Mouse (Mus musculus) cerebellum, postnatal 25 days (tissue): ENCODE results near the gene Frmd5.

Experiments used
- DNase-seq, 2 experiments: peaks; one replicate each; pipeline ENCODE4 v3.0.0; 2021; ENCODE audit warnings: mixed read lengths in 2 of 2

Gene Frmd5

DNA sequence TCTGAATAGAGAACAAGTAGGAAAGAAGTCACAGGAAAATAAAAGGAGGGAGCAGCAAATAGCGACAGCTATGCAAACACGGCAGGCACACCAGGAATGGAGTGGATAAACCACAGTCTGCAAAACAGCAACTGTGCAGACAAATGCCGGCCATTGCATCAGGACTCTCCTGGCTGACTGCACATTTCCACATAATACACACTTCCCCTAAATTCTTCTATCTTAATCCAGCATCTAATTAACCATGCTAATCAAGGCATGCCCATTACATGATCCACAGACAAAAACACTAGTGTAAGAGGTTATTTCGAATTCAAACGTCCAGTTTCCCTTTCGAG is 129.3 kb downstream of the Frmd5 start:
- no peak for DNase-seq

GRCm38 (mm10) chr2:121676951-121677648 is 129.8 kb downstream of the Frmd5 start:
- DNase-seq, result no peak

GRCm38 (mm10) chr2:121675895-121676294 is 131.0 kb downstream of the Frmd5 start:
- no peak for DNase-seq

- DNase-seq, result no peak
Observed at GRCm38 (mm10) chr2:121675136-121675535, 131.8 kb downstream of the Frmd5 start.

DNA sequence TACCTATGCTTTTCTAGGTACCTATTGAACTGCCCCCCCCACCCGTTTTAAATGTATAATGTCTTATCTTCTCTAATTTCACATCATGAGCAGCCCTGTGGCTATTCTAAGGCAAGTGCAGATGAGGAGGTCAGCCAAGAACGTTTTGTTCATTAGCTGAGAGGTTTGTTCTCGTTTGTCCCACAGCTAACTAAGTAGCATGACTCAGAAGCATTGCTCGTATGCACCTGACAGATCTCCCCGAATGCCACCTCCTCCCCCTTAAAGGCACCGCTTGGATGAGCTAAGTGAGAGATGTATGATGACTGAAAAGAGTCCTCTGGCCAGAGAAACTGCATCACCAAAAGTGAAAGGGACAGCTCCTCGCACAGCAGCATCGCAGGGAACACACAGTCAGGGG is 132.7 kb downstream of the Frmd5 start:
- no peak for DNase-seq

DNA sequence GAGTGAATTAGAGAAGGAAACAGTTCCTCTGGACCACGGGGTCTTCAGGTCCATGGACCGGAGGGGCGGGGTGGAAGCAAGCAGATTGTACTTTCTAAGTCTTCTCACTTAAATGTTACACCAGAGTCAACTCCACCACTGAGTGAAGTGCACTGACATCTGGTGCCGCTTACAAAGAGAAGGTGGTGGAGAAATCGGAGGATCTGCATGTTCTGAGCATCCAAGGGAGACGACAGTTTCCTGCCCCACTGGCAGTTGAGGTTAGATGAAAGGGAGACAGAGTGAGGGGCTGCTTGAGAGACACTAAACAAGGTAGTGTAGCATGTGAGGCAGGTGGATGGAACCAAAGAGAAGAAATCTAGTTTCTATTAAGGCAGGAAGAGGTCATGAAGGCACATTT is 137.0 kb downstream of the Frmd5 start:
- DNase-seq, result no peak

DNA sequence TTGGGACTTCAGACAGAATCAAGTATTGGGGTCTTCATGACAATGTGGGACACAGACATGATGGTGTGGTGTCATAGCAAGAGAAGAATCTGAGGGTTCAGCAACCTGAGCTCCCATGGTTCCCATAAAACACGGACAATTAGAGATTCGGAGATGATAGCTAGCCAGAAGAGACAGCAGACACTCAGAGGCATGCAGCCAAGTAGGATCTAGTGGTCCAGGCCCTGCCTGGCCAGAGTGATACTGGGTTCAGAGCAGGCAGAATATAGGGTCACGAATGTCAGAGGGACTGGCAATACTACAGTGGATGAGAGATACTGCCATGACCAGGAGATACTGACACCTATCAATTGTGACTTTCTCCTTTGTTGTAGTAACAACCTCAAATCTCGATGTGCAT is 138.6 kb downstream of the Frmd5 start:
- DNase-seq, result peak; percentile 32 to 55

DNA sequence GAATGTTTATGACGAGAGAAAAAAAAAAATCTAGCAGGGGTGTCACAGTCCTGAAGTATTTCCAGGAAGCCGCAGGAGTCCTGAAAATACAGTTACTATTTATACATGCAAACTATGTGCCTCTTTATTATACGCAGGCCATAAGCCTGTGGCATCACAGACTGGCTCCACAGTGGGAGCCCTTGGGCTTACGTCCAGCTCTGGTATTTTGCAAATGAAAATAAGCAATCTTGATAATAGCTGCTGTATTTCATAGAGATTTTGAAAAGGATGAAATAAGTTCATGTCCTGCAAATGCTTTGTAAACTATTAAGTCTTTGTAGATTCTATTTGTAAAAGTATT is 145.8 kb downstream of the Frmd5 start:
- peak; percentile 69 to 84 for DNase-seq

DNA sequence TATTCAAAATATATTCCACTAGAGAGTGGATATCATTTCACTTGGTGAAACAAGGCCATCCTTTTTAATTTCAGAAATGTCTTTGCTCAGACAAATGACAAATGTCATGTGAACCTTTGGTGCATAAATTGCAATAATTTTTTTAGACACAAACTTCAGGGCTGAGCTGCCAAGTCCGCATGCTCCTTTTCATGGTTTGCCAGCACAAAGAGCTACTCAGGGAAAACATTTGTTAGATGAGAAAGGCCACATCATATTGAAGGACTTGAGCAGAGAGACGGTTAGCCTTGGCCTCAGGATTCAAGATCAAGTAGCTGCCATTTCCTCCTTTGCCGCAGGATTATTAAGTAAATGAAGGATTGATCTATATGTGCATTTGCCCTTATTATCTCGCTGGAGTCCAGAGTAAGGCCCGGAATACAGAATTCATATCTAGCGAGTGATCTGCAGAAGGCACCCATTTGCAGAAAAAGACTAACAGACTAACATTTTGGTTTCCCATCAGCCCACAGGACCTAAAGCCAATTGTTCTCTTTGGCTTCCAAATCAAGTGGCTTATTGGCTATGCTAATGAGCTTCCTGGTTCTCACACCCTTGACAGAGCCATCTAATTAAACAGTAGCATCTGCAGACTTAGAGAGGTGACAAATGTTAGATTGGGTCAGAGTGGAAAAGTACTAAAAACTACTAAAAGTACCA is 146.3 kb downstream of the Frmd5 start:
- DNase-seq, result peak; percentile 27 to 44

GRCm38 (mm10) chr2:121659350-121659749 is 147.5 kb downstream of the Frmd5 start:
- DNase-seq, result no peak

GRCm38 (mm10) chr2:121658123-121658767 is 148.6 kb downstream of the Frmd5 start:
- DNase-seq, result no peak

DNA sequence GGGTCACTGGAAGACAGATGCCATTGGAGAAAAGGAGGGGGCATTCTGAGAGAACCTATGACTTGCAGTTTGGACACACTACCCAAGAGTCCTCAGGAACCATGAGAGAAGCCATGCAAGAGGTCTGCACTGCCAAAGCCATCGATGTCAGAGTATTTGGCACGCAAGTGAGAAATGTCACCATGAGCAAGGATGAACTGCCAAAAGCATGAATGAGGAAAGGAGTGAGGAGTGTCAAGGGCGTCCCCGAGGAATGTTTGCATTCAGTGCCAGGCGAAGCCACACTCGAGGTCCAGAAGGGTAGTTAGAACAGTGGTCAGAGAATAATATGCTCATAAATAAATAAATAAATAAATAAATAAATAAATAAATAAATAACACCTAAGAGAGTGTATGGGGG is 150.9 kb downstream of the Frmd5 start:
- DNase-seq, result peak in 1 of 2 experiments; percentile 14

- DNase-seq, result peak; percentile 22 to 42
Observed at GRCm38 (mm10) chr2:121655106-121655505, 151.8 kb downstream of the Frmd5 start.

GRCm38 (mm10) chr2:121646528-121646927 is 160.4 kb downstream of the Frmd5 start:
- no peak for DNase-seq

DNA sequence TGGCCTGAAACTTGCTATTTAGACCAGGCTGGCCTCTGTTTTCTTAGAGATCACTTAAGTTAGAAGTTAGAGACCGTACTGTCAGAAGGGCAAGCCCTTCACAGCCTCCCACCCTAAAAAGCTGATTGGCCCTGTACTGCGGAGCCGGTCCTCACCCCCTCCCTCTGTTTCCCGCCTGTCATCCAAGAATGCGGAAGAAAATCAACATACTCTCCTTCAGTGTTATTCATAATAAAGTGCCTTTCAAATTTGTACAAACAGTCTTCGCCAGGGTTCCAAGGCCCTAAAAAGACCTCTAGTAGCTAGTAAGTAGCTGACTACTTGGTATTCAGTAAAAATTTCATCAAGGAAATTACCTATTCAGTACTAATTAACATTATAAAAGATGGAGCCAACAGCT is 164.0 kb downstream of the Frmd5 start:
- no peak for DNase-seq

DNA sequence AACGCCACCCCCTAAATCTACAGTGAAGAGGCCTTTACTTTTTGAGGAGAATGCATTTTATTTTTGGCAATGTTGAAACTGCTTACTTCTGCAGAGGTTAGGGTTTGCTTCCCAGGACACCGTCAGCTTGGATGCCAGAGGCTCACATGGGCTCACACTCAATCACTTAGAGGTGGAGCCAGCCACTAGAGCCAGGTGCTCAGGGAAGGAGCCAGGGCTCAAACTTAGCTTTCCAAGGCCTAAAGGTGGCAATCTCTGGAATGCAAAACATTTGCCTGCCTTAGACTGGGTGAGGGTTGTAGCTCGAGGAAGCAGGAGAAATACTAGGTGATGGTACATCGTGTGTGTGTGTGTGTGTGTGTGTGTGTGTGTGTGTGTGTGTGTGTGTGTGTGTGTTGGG is 174.8 kb downstream of the Frmd5 start:
- no peak for DNase-seq

DNA sequence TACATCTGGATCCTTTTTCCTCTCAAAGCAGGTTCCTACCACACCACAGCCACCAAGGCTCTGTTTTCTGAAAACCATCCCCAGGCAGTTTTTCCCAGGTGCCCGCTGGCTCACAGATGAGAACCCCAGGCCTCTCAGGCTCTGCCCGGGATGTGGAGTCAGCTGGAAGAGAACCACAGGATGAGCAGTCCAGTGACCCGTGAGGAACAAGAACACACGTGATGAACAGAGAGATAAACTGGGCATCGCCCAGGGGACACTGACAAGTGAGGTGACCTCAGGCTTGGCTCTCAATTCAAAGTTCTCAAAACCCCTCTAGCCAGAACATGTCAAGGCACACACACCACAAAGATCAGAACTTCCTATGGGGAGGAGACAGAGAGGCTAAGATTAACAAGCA is 176.6 kb downstream of the Frmd5 start:
- no peak for DNase-seq

- no peak for DNase-seq
Observed at GRCm38 (mm10) chr2:121628290-121628689, 178.6 kb downstream of the Frmd5 start.

DNA sequence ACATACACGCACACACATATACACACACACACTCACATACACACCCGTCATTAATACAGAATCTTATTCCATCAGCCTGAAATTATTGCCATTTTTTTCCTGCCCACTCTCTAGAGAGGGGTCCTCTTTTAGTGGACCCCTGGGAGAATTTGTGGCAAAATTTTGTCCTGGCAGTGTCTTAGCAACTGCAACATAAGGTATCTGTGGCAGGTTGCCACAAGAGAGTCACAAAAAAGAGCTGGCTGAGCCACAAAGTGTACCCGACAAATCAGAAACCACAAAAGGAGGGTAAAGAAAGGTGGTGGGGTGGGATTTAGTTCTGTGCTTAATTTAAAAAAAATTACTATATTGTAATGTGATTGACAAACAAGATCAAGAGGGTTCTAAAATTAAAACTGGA is 181.0 kb downstream of the Frmd5 start:
- DNase-seq, result peak in 1 of 2 experiments; percentile 43

DNA sequence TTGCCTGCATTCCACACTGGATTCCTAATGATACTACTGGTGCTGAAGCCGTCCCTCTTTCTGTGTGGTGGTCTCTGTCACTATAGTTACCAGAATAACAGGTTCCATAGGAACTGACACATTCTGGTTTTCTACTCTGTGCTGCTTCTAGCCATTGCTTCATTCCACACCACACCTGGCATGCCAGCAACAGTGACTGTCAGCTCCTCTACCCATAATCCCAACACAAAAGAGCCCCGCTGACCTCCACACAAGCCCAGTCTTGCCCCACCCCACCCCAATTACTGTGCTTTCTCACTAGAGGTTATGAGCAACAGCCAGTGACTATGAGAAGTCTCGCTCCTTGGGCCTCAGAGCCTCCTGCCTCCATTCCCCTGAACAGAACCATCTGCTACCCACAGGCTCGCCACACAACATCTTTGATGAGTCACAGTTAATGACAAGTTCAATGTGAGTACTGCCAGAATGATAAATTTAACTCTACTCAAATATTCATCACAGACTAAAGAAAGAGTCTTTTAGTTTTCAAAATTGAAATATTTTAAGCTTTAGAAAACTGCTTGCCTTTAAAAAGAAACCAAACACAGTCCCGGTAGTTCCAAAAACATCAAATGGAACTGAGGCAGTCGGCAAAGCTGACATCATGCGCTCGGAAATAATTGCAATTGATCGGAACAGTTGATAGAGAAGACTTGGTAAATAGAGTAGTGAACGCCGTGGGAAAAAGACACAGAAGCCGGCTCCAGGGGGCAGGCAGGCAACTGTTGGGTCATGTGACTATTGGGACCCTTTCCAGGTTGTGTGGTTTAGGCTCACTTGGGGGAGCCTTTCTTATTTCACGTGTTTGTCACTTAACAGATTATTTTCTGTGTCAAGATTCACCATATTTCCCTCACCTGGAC is 185.4 kb downstream of the Frmd5 start:
- peak; percentile 42 to 57 for DNase-seq

DNA sequence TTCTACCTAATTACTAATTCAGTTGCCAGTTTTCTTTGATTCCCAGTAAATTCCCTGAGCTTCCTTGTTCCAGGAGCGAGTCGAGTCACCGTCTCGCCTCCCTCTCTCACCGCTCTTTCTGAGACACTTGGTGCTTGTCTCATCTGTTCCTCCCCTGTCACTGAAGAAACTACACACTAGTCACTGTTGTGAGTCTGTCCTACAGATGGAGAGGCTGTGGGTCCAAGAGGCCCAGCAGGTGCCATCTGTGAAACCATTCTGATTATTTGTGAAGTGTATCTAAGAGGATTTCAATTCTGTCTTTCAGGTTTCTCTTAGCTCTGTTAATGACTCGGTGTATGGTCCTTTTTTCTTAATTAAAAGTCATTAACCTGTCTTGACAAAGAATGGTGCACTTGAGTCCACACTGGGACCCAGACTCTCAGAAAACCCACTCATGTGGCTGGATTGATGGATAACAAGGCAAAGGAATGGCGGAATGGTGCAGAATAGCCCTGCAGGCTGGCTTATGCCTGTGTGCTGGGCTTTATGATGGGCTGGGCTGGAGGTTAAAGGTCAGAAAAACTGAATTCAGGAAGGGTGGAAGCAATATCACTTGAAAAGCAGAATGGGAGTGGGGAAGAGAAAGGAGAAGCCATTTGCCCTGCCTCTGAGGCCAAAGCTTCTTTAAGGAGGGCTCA is 186.2 kb downstream of the Frmd5 start:
- peak in 1 of 2 experiments; percentile 31 for DNase-seq

DNA sequence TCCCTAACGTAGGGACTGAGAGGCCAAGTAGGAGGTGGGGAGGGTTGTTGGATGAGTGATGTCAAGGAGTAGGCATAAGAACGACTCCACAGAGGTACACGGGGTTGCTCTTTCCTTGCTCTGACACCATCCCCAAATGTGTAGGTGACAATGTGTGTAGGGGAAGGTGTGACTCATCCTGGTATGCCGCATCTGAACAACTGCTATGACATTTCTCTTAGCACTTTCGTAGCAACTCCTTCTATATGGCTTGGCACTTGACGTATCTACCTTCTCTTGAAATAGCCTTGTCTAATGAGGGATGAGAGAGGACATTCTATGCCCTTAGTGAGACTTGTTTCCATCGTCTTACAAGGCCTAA is 191.7 kb downstream of the Frmd5 start:
- DNase-seq, result no peak
